Mouse (Mus musculus) ES-Bruce4 (cell line): ENCODE results near the gene Zfp3.

ENCODE experiments used
- CTCF ChIP-seq: IDR thresholded peaks from one replicate; pipeline ENCODE4 v1.8.1; 2011; ENCODE audit warnings: low read depth, low read length
- POLR2A ChIP-seq: IDR thresholded peaks from one replicate; pipeline ENCODE4 v1.8.1; 2011; ENCODE audit warnings: low read length; ENCODE audit not compliant: insufficient read depth

DNA sequence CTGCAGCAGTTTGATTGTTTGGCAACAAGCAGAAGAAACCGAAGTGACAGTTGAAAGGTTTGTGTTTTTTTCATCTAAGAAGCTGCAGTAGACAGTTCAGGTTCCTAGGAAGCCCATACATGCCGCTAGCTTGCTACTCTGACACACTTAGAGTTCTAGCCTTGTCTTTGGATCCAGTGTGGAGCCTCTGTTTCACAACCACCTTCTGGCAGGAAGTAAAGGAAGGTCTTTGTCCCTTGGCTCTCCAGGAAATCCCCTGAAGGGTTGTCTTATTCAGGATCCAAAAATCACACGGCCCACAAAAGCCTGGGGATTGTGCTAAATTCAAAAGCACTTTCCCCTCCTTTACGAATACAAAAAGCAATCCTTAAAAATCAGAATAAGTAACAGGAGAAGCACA lies 9.5 kb upstream of the Zfp3 start:
- TF ChIP-seq CTCF: no peak
- TF ChIP-seq POLR2A: no peak
